Mouse (Mus musculus) adipocyte (in vitro differentiated cells): ENCODE results near the gene Adap2.
A peak's percentile ranks its signal among the peaks of the same experiment; 100 is the strongest.

Experiments
- DNase-seq: peaks from one replicate; pipeline ENCODE4 v3.0.0-alpha.2; 2016; ENCODE audit warnings: low spot score

The Adap2 gene

GRCm38 (mm10) chr11:80199316-80199715 is 45.4 kb downstream of the Adap2 start:
- no peak for DNase-seq

GRCm38 (mm10) chr11:80199773-80200172 is 45.9 kb downstream of the Adap2 start:
- DNase-seq: no peak

GRCm38 (mm10) chr11:80200326-80200725 is 46.4 kb downstream of the Adap2 start:
- peak; percentile 48 for DNase-seq

- DNase-seq: no peak
These were observed 48.4 kb downstream of the Adap2 start for GRCm38 (mm10) chr11:80202296-80202695.

GRCm38 (mm10) chr11:80204037-80204436 is 50.1 kb downstream of the Adap2 start:
- DNase-seq: no peak

GRCm38 (mm10) chr11:80204941-80205340 is 51.0 kb downstream of the Adap2 start:
- no peak for DNase-seq

- DNase-seq: no peak
These were observed 54.6 kb downstream of the Adap2 start for GRCm38 (mm10) chr11:80208465-80208859.

GRCm38 (mm10) chr11:80208860-80209800 is 55.2 kb downstream of the Adap2 start, which contains the start of gene Rhot1:
TSS of gene Rhot1 (plus strand) at chr11:80209019.
- peak; percentile 93 for DNase-seq

- DNase-seq: no peak
These were observed 56.4 kb downstream of the Adap2 start for GRCm38 (mm10) chr11:80210321-80210720.

- DNase-seq: no peak
These were observed 58.4 kb downstream of the Adap2 start for GRCm38 (mm10) chr11:80212282-80212681.

- DNase-seq: no peak
These were observed 61.4 kb downstream of the Adap2 start for GRCm38 (mm10) chr11:80215291-80215690.

- DNase-seq: peak; percentile 47
These were observed 64.9 kb downstream of the Adap2 start for GRCm38 (mm10) chr11:80218657-80219293.
